Mouse (Mus musculus) hindlimb bud, embryonic 11.5 days (tissue): ENCODE measurements around the gene Rgs3.

Source experiments
- DNase-seq: peaks from one replicate; pipeline ENCODE4 v3.0.0-alpha.2; 2012; ENCODE audit warnings: low read depth, low spot score; ENCODE audit errors: extremely low spot score

Rgs3 gene

GRCm38 (mm10) chr4:62740282-62741054 lies 180.8 kb downstream of the Rgs3 start:
- no peak for DNase-seq

- no peak for DNase-seq
These were observed 181.4 kb downstream of the Rgs3 start for GRCm38 (mm10) chr4:62741055-62741453.

GRCm38 (mm10) chr4:62741601-62742000 lies 182.0 kb downstream of the Rgs3 start:
- no peak for DNase-seq

GRCm38 (mm10) chr4:62742885-62743760 lies 183.5 kb downstream of the Rgs3 start:
- DNase-seq: no peak

- DNase-seq: no peak
These were observed 184.9 kb downstream of the Rgs3 start for GRCm38 (mm10) chr4:62744534-62744956.

- no peak for DNase-seq
These were observed 185.5 kb downstream of the Rgs3 start for GRCm38 (mm10) chr4:62744985-62745638.
